Mouse (Mus musculus): ENCODE data around the gene Sgsm1.
"Not testable (repeated sequence)": the region's sequence is repeated elsewhere in the genome, so short reads cannot be mapped to it uniquely, and the experiment has no call there.

Sgsm1 gene

DNA sequence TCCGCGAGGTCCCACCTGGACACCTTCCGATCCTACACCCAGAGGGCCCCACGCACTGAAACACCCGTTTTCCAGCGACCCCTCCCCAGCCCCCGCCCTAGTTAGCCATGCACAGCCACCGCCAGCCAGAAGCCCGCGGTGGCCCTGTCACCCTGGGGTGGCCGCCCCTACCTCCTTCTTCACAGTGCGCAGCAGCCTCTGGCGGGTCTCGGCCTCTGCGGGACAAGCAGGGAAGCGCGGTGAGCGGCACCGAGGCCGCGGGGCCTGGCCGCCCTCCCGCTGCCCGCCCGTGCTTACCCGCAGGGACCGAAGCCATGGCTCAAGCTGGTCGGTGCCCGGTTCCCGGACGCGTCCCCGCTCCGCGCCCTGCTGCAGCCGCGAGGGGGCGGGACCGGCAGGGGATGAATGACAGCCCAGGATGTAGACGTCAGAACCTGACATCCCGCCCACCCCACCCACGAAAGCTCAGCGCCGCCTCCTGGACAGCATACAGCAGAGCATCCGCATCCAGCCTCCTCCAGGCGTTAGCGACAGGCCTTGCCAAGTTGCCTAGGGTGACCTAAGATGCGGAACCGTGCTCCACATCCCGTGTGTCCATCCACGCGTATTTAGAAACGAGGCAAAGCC is at the start of gene Sgsm1:
Gene Sgsm1, minus strand, starts transcription at position 410 of the 627 bp plus-strand sequence.
- peak; percentile 14 for DNase-seq (ENCODE audit: low read depth)

DNA sequence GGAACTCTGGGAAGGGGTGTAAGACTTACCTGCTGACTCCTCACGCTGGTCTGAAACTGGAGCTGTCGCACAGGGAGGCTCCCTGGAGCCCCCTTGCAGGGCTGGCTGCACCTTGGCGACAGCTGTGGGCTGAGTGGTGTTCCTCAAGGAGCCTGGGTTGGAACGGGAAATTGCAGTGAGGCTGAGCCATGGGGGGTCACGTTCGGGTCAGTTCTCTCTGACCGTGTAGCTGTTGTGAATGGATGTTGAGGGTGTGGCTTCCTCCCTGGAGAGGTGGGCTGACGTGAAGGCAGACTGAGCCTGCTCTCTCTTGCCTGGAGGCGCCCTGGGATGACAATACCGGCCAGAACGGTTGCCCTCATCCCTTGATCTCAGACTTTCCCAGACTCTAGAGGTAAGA is 48.2 kb upstream of the Sgsm1 start:
- DNase-seq (ENCODE audit: low read depth): no peak

GRCm38 (mm10) chr5:113357656-113358055 is 47.1 kb upstream of the Sgsm1 start:
- DNase-seq (ENCODE audit: low read depth): no peak

DNA sequence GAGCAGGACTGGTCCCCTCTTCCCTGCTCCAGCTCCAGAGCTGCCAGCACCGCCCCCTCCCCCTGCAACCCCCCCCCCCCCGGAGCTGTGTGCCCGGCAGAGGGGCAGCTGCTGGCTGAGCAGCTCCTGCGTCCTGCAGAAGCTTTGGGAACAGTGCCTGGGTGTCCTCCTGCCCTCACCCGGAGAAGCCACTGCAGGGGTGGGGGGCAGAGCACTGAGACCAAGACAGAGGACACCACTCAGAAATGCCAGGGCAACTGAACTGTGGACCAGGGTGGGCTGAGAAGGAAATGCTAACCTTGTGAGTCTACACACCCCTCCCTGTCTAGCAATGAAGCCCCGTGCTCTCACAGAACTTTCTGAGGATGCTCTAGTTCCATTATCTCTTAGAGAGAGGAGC is 46.6 kb upstream of the Sgsm1 start, which contains the start of gene Aym1:
Gene Aym1, plus strand, starts transcription at position 109 of the 400 bp plus-strand sequence.
- DNase-seq (ENCODE audit: low read depth): no peak

DNA sequence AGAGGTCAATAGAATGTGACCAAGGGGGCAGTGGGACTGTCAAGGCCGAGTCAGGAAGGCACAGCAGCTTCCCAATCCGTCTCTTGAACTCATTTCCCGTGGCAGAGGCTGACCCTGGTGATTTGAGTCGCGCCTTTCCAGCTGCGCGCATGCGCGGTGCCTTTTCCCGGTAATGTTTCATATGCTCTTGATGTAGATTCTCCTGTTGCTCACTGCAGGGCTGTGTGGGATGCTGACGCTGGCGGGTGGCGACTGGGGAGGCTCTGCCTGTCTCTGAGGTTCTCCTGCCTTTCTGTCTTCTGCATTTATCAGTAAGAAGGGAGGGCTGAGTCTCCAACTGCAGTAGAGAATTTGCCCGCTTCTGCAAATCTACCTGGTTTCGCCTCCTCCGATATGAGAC is 43.7 kb upstream of the Sgsm1 start:
- DNase-seq (ENCODE audit: low read depth): no peak

- DNase-seq (ENCODE audit: low read depth): no peak
Observed at GRCm38 (mm10) chr5:113352636-113353035, 42.0 kb upstream of the Sgsm1 start.

DNA sequence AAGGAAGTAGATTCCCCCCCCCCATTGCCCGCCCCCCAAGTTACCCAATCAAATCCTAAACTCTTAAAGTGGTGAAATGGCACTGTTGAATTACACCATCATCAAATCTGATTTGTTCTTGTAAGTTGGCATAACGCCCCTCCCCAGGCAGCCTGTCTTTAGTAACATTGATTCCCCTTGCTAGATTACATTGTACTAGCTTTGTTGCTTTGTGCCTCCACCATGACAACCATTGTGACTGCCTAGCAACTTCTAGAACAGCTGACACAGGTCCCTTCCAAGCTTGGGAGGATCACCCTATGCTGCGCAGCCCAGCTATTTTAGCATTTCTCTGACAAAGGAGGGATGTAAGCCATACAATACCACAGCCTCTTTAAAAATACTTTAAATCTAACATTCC is 41.2 kb upstream of the Sgsm1 start:
- DNase-seq (ENCODE audit: low read depth): no peak

DNA sequence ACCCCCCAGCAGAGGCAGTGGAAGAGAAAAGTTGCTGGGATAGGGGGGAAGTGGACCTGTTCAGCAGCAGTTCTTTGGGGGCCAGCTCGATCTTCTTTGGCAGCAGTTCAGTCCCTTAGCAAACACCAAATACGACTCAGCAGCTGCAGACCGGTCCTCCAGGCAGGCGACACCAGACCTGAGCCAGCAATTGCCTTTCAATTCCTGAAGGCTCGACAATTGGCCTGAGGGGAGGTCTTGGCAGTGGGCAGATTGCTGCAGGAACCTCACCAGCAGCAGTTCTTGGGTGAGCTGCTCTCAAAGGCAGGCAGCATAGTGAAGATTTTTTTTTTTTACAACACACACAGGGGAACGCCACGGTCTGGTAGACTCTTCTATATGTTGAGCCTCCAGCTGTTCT is 39.2 kb upstream of the Sgsm1 start:
- DNase-seq (ENCODE audit: low read depth): no peak

- no peak for DNase-seq (ENCODE audit: low read depth)
Observed at GRCm38 (mm10) chr5:113349226-113349625, 38.6 kb upstream of the Sgsm1 start.

GRCm38 (mm10) chr5:113348597-113348996 is 38.0 kb upstream of the Sgsm1 start:
- no peak for DNase-seq (ENCODE audit: low read depth)

DNA sequence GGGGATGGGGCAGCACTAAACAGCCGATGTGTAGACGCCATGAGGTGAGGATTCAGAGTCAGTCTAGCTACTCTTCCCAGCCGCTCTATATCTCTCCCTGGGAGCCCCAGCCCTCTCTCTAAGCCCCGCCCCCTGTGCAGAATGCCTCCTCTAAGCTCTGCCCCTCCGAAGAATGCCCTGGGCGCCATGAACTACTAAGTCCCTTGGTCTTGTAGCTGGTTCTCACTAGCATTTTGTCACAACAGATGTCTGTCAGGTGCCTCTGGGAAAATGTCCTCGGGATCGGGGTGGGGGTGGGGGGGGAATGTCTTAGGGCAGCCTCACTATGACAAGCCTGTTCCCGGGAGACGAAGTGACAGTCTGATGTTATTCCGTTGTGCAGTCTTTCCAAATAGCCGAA is 37.0 kb upstream of the Sgsm1 start:
- DNase-seq (ENCODE audit: low read depth): no peak

- not testable (repeated sequence) for DNase-seq (ENCODE audit: low read depth)
Observed at GRCm38 (mm10) chr5:113346651-113347050, 36.1 kb upstream of the Sgsm1 start.

- no peak for DNase-seq (ENCODE audit: low read depth)
Observed at GRCm38 (mm10) chr5:113345781-113346180, 35.2 kb upstream of the Sgsm1 start.

DNA sequence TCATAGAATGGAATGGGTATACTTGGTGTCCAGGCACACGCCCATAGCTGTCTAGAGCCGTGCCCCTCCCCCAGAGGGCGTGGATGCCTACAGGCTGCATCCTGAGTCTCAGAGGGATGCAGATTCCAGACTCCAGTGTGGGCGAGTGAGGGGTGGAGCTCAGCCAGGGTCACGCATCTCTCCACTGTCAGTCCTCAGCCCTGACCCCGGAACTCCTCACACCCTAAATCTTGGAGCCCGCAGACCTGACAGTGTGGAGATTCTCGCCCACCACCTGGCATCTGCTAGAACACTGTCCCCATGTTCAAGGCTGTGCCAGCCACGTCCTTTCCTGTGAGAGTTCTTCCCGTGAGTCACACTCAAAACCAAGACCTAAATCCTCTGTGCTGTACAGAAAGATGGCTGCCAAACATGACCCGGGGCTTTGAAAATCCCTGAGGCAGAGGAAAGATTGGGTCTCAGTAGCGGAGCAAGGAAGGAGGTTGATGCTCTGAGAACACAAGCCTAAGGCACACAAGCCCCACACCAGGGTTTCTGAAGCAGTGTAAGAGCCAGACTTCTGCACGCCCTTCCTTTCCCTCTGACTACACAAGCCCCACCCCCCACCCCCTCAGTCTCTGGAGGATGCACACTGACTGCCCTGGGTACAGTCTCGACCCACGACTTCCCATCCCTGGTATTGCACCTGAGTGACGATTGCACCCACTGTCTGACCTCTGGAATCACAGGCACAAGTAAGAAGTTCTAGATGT is 34.2 kb upstream of the Sgsm1 start:
- no peak for DNase-seq (ENCODE audit: low read depth)

- DNase-seq (ENCODE audit: low read depth): no peak
Observed at GRCm38 (mm10) chr5:113336281-113336680, 25.7 kb upstream of the Sgsm1 start.

GRCm38 (mm10) chr5:113335732-113336131 is 25.1 kb upstream of the Sgsm1 start:
- DNase-seq (ENCODE audit: low read depth): no peak

GRCm38 (mm10) chr5:113334621-113335530 is 24.3 kb upstream of the Sgsm1 start:
- DNase-seq (ENCODE audit: low read depth): no peak

DNA sequence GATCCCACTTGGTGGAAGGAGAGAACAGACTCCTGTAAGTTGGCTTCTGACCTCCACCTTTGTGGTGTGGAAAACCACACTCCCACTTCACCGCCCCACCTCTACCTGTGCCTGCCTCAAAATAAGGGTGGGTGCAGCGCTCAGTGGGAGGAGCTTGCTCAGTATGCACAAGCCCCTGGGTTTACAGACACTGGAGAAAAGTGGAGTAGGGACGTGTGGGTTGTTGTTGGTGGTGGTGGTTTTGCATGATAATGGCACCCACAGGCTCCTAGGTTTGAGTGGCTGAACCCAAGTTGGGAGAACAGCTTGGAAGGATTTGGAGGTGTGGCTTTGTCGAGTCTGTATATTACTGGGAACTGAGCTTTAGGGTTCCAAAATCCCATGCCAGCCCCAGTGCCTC is 22.3 kb upstream of the Sgsm1 start:
- no peak for DNase-seq (ENCODE audit: low read depth)

- no peak for DNase-seq (ENCODE audit: low read depth)
Observed at GRCm38 (mm10) chr5:113332239-113332638, 21.7 kb upstream of the Sgsm1 start.

DNA sequence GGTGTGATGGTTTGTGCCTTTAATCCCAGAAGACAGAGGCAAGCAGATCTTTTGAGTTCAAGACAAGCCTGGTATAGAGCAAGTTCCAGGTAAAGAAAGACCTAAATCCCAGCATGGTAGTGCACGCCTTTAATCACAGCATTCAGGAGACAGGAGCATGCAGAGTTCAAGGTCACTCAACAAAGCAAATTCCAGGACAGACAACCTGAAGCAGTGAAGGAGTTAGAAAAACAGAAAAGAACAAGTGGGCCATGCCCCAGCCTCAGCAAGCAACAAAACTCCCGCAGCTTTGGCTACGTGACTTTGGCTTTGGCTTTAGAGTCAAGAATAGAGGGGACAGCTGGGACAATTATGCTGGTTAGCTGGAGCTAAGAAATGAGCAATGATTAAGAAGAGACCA is 19.6 kb upstream of the Sgsm1 start:
- no peak for DNase-seq (ENCODE audit: low read depth)

DNA sequence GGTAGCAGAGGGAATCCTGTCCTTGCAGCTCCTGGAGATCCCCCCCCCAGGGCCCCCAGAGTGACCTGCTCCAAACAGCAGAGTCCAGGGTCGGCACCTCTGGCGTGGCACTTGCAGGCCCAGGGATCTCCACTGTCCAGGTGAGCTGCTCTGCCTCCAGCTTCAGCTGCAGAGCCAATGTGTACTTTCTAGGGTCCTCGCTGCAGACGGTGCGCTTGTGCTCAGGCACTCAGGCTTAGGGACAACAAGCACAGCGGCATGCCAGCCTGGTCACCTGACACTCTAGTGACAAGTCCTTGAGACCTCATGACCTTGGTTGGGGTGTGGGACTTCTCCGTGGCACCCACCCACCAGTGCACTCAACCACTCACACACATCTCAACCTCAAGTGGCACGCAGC is 18.9 kb upstream of the Sgsm1 start:
- no peak for DNase-seq (ENCODE audit: low read depth)

DNA sequence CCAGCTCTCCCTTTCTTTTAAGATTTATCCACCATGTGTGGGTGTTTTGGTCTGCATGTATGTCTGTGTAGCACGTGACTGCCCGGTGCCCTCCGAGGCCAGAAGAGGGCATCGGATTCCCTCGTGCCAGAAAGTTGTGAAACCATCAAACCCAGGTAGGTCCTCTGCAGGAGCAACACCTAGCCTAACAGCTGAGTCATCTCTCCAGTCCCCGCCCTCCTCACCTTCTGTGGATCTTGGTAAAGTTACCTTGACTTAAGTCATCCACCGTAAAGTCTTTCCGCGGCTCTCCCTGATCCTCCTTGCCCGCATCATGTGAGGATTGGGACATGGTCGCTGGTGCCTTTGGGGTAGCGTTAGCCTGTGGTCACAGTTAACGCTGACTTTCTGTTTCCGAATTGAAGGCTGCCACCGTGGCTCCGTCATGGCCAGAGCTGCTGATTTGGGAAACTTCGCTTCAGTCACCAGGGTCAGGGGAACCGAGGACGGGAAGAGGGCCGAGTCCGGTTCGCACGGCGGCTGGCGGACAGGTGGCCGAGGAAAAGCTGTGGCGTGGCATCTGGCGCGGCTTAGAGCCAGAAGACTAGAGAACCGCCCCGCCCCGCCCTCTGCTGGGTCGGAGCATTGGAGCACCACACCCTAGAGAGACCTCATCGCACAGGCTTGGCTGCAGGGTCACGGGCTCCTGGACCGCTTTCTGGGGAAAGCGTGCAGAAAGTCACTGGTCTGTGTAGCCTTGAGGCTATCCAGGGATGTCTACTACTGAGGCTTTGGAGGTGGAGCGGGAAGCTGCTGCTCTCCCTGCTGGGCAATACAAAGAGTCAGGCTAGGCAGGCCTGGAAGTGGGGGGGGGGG is 13.4 kb upstream of the Sgsm1 start:
- DNase-seq (ENCODE audit: low read depth): no peak

All from fibroblast of lung, adult 2 months (primary cell).